Mouse (Mus musculus) megakaryocyte, embryonic 14.5 days (primary cell): Measurements from ENCODE around the gene Tmed6.

Experiments
- FLI1 ChIP-seq: IDR thresholded peaks from 2 replicates; pipeline ENCODE4 v1.6.1; 2012; ENCODE audit warnings: low read length, inconsistent platforms, mixed read lengths
- GATA1 ChIP-seq: IDR thresholded peaks from 3 replicates; pipeline ENCODE4 v1.6.1; 2012; ENCODE audit warnings: mixed read lengths, low read length, inconsistent platforms, borderline replicate concordance

GRCm38 (mm10) chr8:107086018-107086417 lies 20.6 kb upstream of the Tmed6 start:
- TF ChIP-seq FLI1 (no peak), GATA1 (no peak)
